Mouse (Mus musculus) R1 (cell line): ENCODE measurements around the gene Top2b.

Experiments used
- DNase-seq: peaks from one replicate; pipeline ENCODE4 v3.0.0-alpha.2; 2018; ENCODE audit warnings: low read depth, low spot score

Gene Top2b

GRCm38 (mm10) chr14:16414163-16414562 lies 49.2 kb downstream of the Top2b start:
- DNase-seq: peak; percentile 54

- DNase-seq: no peak
Observed at GRCm38 (mm10) chr14:16427569-16427968, 62.6 kb downstream of the Top2b start.

DNA sequence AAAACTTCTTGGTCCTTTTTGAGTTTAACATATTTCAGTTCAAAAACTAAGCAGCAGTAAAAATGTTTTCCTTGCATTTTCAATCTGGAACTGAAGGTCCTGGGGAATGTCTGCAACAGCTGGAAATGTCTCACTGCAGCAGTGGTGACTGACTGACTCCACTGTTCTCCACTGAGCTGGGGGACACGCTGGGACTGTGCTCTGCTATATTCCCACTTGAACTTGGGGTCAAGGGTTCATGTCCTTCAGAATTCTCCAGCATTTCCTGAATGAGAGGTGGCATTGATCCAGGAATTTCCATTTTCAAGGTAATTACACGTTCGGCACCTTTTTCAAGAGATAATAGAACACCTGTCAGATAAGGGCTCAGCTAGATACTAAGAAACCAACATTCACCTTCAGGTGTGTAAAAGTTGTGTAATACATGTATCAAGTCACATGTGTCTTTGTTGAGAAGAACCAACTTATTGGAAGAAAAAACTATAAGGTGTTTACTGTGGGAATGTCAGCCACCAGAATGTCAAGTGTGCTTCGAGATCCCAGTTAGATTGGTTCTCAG lies 67.0 kb downstream of the Top2b start:
- DNase-seq: peak; percentile 18

DNA sequence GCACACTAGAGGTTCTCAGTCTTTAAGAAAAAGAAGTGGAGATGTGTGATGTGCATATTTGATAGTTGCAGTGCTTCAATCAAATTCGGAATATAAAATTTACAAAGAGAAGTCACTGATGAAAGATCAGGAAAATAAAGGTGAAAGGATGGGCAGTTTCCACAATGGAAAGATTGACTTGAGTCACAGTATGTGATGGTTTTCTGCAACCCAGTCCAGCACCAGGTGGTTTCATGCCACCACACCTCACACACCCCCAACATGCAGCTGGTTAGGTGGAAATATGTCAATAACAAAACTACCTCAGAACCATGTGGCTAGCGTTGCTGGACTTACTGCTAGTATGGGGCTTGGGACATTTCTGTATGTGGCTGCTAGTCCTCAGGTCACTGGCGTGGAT lies 67.6 kb downstream of the Top2b start:
- DNase-seq: no peak

DNA sequence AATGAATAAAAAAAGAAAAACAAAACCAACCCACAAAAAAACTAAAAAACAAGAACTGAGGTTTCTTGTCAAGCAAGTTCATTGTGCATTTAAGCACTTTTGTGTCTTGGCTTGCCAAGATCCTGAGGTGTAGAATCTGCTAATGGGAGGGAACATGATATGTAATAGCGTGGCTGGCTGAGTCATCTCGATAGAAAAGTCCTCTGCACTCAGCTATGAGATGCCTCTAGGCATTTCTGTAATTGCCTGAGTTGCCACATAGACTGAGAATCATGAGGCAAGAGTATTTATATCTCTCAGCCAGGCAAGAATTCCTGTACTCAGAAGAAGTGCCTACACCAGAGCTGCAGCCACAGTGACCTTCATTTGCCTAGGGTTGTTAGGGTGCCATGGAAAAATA lies 68.2 kb downstream of the Top2b start:
- DNase-seq: no peak

DNA sequence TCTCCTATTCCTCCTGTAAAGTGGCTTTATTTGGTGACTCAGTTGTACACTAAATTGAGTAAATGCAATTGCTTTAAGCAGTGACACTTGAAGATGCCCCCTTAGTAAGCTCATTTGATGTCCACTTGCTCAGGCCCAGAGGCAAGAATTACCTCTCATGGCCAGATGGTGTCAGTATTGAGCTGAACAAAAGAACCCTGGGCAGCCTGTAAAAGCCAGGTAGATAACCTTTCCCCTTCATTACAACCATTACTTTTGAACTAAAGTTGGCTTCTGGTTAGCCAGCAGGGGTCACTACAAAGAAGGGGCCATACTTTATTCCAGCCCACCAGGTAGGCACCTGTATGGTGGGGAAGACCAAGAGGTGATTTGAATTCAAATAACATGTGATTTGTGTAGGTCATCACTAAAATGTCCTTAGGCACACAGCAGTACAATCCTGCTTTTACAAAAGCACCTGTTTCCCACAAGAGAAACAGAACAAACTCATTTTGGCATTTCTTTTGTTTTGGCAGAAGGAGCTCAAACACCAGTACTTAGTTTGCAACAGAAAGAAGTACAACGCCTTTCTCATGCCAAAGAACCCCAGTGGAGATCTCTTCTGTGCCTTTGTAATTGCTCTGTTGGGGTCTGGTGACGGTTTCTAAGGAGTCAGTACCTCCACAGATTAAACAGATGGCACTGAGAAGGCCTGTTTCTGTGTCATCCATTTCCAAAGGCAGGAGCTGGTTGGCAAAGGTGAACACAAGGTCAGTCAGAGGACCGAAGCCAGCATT lies 69.6 kb downstream of the Top2b start:
- peak; percentile 95 for DNase-seq

DNA sequence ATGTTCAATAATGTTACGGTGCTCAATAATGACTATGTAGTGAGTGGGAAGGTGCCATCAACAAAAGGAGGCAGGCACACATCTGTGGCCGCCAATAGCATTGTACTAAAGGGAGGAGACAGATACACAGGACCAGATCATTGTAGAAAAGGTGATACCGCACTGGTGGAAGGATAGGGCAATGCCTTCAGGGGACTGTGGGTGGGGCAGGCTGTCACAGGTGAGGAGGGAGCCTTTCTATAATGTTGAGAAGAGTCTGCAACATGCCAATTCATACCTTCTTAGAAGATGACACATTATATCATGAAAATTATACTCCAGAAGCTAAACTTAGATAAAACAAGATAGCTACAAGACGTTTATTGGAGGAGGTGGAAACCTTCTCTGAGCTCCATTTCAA lies 72.4 kb downstream of the Top2b start:
- DNase-seq: no peak

- no peak for DNase-seq
Observed at GRCm38 (mm10) chr14:16439385-16440126, 74.6 kb downstream of the Top2b start.

DNA sequence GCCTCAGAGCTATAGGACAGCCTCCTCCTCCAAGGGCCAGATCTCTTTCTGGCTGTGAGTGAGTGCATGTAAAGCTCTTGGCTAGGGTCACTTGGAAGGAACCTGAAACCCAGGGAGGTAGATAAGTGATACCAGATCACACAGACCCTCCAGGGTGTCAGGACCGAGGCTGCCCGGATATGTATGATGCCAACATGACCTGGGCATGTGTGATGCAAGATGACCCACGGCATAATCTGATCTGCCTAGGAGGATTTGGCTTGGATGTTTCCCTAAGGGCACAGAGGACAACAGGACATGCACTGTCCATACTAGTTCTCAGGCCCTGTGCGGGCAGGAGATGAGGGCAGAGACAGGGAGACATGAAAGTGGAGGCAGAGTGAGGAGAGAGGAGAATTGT lies 79.9 kb downstream of the Top2b start:
- DNase-seq: no peak

GRCm38 (mm10) chr14:16447587-16447986 lies 82.6 kb downstream of the Top2b start:
- peak; percentile 63 for DNase-seq

- no peak for DNase-seq
Observed at GRCm38 (mm10) chr14:16448269-16448987, 83.4 kb downstream of the Top2b start.

DNA sequence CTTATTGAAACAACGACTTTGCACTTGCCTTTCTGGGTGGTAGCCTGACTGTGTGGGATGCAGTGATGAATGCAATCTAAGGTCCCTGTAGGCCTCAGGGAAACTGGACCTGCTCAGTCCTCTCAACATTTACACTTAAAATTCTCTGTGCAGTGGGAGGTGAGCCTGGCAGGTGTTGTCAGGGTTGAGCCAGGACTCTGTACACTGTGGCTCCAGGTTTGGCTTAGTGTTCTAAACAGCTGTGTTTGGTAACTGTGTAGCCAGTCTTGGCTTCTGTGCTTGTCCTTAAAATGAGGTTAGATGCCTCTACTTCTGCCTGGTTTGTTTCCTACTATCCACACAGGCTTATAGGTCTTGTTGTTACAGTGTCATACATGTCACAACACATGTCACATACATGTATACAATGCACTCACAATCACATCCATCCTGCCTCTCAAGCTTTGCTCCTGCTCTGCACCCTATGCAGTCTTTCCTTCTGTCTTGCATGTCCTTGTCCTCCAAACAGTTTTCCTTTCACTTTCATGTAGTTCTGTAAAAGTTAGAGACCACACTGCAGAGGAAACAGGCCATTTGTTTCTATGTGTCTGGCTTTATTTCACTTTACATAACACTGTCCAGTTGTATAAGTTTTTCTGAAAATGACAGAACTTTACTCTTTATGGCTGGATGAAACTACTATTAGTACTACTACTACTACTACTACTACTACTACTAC lies 113.8 kb downstream of the Top2b start:
- DNase-seq: no peak

GRCm38 (mm10) chr14:16479521-16479920 lies 114.5 kb downstream of the Top2b start:
- no peak for DNase-seq

DNA sequence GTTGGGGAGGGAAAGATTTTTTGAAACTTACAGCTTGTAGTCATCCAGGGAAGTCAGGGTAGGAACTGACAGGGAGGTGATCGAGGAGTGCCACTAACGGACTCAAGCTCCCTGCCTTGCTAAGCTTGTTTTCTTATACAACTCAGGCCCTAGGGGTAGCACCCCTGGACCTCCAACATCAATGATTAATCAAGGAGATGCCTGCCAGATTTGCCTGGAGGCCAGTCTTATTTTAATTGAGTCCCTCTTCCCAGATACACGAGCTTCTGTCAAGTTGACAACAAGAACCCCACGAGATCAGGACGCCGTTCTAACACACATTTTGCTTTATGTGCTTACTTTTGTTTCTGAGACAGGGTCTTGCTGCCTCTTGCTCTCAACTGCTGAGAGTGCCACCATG lies 115.6 kb downstream of the Top2b start:
- DNase-seq: no peak

DNA sequence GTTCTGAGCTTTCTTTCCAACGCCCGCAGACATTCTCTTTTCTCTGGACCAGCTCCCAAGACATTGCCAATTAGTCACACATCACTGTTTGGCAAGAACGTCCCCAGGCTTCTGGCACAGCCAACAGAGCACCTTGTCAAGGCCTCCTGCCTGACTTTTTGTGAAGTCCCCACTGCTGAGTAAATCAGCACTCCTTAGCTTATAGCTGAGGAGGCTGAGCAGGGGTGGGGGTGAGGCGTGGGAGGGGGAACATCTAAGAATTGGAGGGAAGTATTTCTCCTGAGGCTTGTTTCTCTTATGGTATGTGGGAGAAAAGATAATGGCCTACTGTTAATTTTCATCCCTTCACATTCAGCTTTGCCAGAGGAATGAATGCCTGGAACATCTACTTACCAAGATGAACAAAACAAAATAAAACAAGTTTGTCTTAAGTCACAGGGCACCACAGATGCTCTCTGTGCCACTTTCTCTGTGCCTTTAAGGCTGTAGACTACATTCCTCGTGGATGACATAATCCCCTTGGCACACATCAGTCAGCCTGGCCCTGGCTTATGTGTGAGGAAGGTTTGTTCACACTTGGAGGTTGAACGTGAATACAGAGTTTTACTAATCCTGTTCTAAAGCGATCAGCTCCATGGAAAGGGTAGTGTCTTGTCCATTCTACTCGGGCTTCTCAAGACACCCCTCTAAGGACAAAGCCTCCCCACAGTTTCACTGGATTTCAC lies 118.8 kb downstream of the Top2b start:
- DNase-seq: peak; percentile 8
